Comparison of ENCODE assay signal across 24 mouse cellular contexts in genomic region chr10:77391072-77391471, GRCm38 (mm10). TPM values are rescaled to one million over a fixed set of nuclear protein-coding genes. Genes with fewer than 3 reads are reported as not detected.
DNase-seq lines count a peak whose midpoint lies in the region; ATAC-seq and TF ChIP-seq lines count a peak whose summit lies in the region.
"Had no signal": no experiment of that assay in that cellular context is flagged by ENCODE, and none has a peak within 500 bp of the region (broad histone marks: within the 10 kb centered on the region; RNA-seq: fewer than 3 reads in every experiment).

No protein-coding gene starts in this region.

- TF ChIP-seq POLR2A in lung, adult 2 months (IDR thresholded peaks at IDR 0.05; ENCODE audit: borderline replicate concordance, extremely low read depth, low read depth, low read length): no peak

- H3K4me1 ChIP-seq in lung, postnatal 0 days (ENCODE audit: insufficient read depth, low read depth, low read length): no peaks in the 10 kb centered on the region
- no peaks in the 10 kb centered on the region for H3K4me1 ChIP-seq in lung, adult 2 months (ENCODE audit: control insufficient read depth, insufficient read depth, low read length)
- H3K4me1 ChIP-seq: forebrain, embryonic 13.5 days; hindbrain, embryonic 10.5 days had no signal

- no peaks in the 10 kb centered on the region for H3K27me3 ChIP-seq in lung, postnatal 0 days (replicated peaks; ENCODE audit: insufficient read depth, low read length)
- H3K27me3 ChIP-seq: forebrain, embryonic 13.5 days; heart, embryonic 12.5 days; heart, embryonic 15.5 days had no signal

- no peak for TF ChIP-seq EP300 in lung, postnatal 0 days (IDR thresholded peaks at IDR 0.05)

- H3K36me3 ChIP-seq in lung, postnatal 0 days (ENCODE audit: insufficient read depth, low read length): no peaks in the 10 kb centered on the region
- H3K36me3 ChIP-seq: forebrain, embryonic 10.5 days; heart, embryonic 12.5 days; heart, embryonic 15.5 days; hindbrain, embryonic 10.5 days had no signal

- H3K4me3 ChIP-seq in lung, postnatal 0 days (ENCODE audit: low read depth, low read length): no peak overlapping the region
- H3K4me3 ChIP-seq in lung, adult 2 months (replicated peaks; ENCODE audit: extremely low read depth, low read depth, low read length): no peak overlapping the region
- H3K4me3 ChIP-seq: forebrain, embryonic 10.5 days; forebrain, embryonic 13.5 days; heart, embryonic 12.5 days; heart, embryonic 15.5 days; hindbrain, embryonic 10.5 days had no signal

- no peak overlapping the region for H3K9ac ChIP-seq in lung, postnatal 0 days (replicated peaks; ENCODE audit: low read depth)
- H3K9ac ChIP-seq: forebrain, embryonic 13.5 days; heart, embryonic 12.5 days; heart, embryonic 15.5 days; hindbrain, embryonic 14.5 days had no signal

- peak; percentile 90 for DNase-seq in heart, adult 11 months
- no peak for DNase-seq in heart, adult 18-20 months
- peak; percentile 70 for DNase-seq in layer of hippocampus, adult 9-11 months
- no peak for DNase-seq in layer of hippocampus, postnatal 25 days (ENCODE audit: extremely low spot score in 1 of 2, low spot score in 1 of 2)
- DNase-seq in lung, postnatal 0 days (ENCODE audit: low spot score): no peak
- DNase-seq in lung, adult 2 months: no peak
- no peak for DNase-seq in cerebellum, adult 9-11 months
- DNase-seq: adrenal gland, adult 8-10 months; adrenal gland, postnatal 25 days; cerebellum, adult 11-12 months; cerebellum, adult 8-10 months; cerebellum, postnatal 14 days; gastrocnemius, postnatal 10 days; gastrocnemius, postnatal 36 days; heart, postnatal 10 days; heart, postnatal 36 days had no signal

- H3K4me2 ChIP-seq in lung, postnatal 0 days (replicated peaks; ENCODE audit: low read depth, low read length): no peak overlapping the region
- H3K4me2 ChIP-seq: forebrain, embryonic 13.5 days; heart, embryonic 12.5 days; heart, embryonic 15.5 days; hindbrain, embryonic 14.5 days had no signal

- WGBS in lung, postnatal 0 days: 71% methylated on average over 6 of the region's 6 CpGs
- WGBS in lung, adult 2 months: 71% methylated on average over 6 of the region's 6 CpGs

- no peaks in the 10 kb centered on the region for H3K9me3 ChIP-seq in lung, postnatal 0 days (ENCODE audit: low read length)
- H3K9me3 ChIP-seq: forebrain, embryonic 10.5 days; forebrain, embryonic 13.5 days; heart, embryonic 12.5 days; heart, embryonic 15.5 days; hindbrain, embryonic 10.5 days had no signal

- no peak overlapping the region for H3K27ac ChIP-seq in lung, postnatal 0 days (ENCODE audit: low read length)
- H3K27ac ChIP-seq: forebrain, embryonic 10.5 days; forebrain, embryonic 13.5 days; heart, embryonic 15.5 days; hindbrain, embryonic 10.5 days; hindbrain, embryonic 14.5 days had no signal

- peak; percentile 56 for ATAC-seq in lung, postnatal 0 days
- ATAC-seq: activated CD4-positive, CD25-positive, alpha-beta regulatory T cell, adult 4 months; forebrain, embryonic 13.5 days; forebrain, embryonic 16.5 days had no signal

- no peak for TF ChIP-seq CTCF in lung, postnatal 0 days (IDR thresholded peaks at IDR 0.05)
- TF ChIP-seq CTCF in lung, adult 2 months (IDR thresholded peaks at IDR 0.05; ENCODE audit: insufficient read depth, low read length): no peak

RNA-seq across cellular contexts. Expression of gene Adarb1, which starts 27.0 kb away (rescaled TPM):
- 10 to 100 TPM; 12.2 to 12.7 TPM for total RNA-seq in heart, adult 18-20 months (2021)
- total RNA-seq in layer of hippocampus, postnatal 25 days (2021): 100 to 1,000 TPM; 103 to 104 TPM
- 25.3 and 30.1 TPM in 2 replicates for polyA plus RNA-seq in lung, postnatal 0 days (2015; fragmentation: Nextera tagmentation; extraction: Ambion mirVana)
- 29.9 and 35.0 TPM in 2 replicates for polyA plus RNA-seq in lung, adult 2 months (2012; rRNA removed)

Comparison
In these comparisons a context has a peak if more than half of its experiments do, and no peak if none do; other contexts are left out.
1. DNase-seq: peak in heart, adult 11 months (single experiment) and layer of hippocampus, adult 9-11 months (single experiment); none in heart, adult 18-20 months (0 of 2), layer of hippocampus, postnatal 25 days (0 of 2), lung, postnatal 0 days (single experiment), lung, adult 2 months (single experiment) and cerebellum, adult 9-11 months (single experiment).
2. RNA of gene Adarb1, which starts 27.0 kb away (total RNA-seq): 103 to 104 TPM in layer of hippocampus, postnatal 25 days; 12.2 to 12.7 TPM in heart, adult 18-20 months; every median in the first group is over 4 times any median in the second.